Mouse (Mus musculus) Patski (cell line): ENCODE measurements around the gene Map6. TPM values are rescaled to one million over a fixed set of nuclear protein-coding genes. Genes with fewer than 3 reads are reported as not detected.

Experiments
- ATAC-seq: fragments of 100-300 bp; one replicate; pipeline ENCODE4 v1.8.0; 2021
- CTCF ChIA-PET: fragments of 350-600 bp; sonication (Branson Sonifier 250); formaldehyde crosslinking; loops from one replicate; lab custom pipeline; 2022; ENCODE audit warnings: inconsistent platforms; lab: Charles Lee
- POLR2A ChIA-PET: fragments of 350-600 bp; sonication (Branson Sonifier 250); formaldehyde crosslinking; loops from one replicate; lab custom pipeline; 2022; ENCODE audit warnings: antibody characterized with exemption, inconsistent platforms; lab: Charles Lee
- DNase-seq: peaks from one replicate; pipeline ENCODE4 v3.0.0-alpha.2; 2011; ENCODE audit warnings: low read depth, low spot score
- H3K27me3 ChIP-seq: fragments of 371-371 bp; one replicate; pipeline ENCODE4 v1.5.1; 2021
- CTCF ChIP-seq: fragments of 100-300 bp; IDR thresholded peaks from one replicate; pipeline ENCODE4 v1.5.1; 2021
- in situ Hi-C: fragments of 300-500 bp; cut with MboI; formaldehyde crosslinking; loops from 3 replicates; pipeline ENCODE4 v1.11.1; 2018; ENCODE audit warnings: low pct_unique_long_range_greater_than_20kb, mixed read lengths
- polyA plus RNA-seq: library from polyadenylated mRNA; unstranded; gene quantifications from one replicate; pipeline ENCODE4 v1.2.3, GENCODE M21; 2021

Map6 gene
- polyA plus RNA-seq: 15.8 TPM

GRCm38 (mm10) chr7:99267251-99267896, at the start of gene Map6:
TSS of gene Map6 (plus strand) at chr7:99267447.
- DNase-seq (no peak), ATAC-seq (no peak)
- TF ChIP-seq CTCF: no peak
- no peaks in the 10 kb centered on the region for H3K27me3 ChIP-seq
- in situ Hi-C loops: no loop called here
- ChIA-PET POLR2A (no interaction called here), CTCF (interaction anchor here (0.6 kb wide), 1 partner anchor 197 kb away, joined by 4 read pairs; no protein-coding TSS in a partner anchor)

- DNase-seq: no peak
- no peak for TF ChIP-seq CTCF
- no peak for ATAC-seq
- H3K27me3 ChIP-seq: peaks cover 3% of the 10 kb centered on the region
- POLR2A ChIA-PET: no interaction called here
- CTCF ChIA-PET: interaction anchor here (1.7 to 2.8 kb wide), 2 partner anchors 25 to 72 kb away, joined by 4 to 11 read pairs; no protein-coding TSS in a partner anchor
- in situ Hi-C loops: no loop called here
Observed at GRCm38 (mm10) chr7:99224225-99224624, 43.0 kb upstream of the Map6 start.

GRCm38 (mm10) chr7:99224648-99225190, 42.5 kb upstream of the Map6 start:
- ChIA-PET CTCF (interaction anchor here (1.5 to 2.8 kb wide), 2 partner anchors 17 to 73 kb away, joined by 3 to 11 read pairs; no protein-coding TSS in a partner anchor), POLR2A (interaction anchor here (0.7 kb wide), 1 partner anchor 63 kb away, joined by 4 read pairs; no protein-coding TSS in a partner anchor)
- no peak for DNase-seq
- peaks cover 3% of the 10 kb centered on the region for H3K27me3 ChIP-seq
- no peak for ATAC-seq
- TF ChIP-seq CTCF: no peak
- in situ Hi-C loops: no loop called here

DNA sequence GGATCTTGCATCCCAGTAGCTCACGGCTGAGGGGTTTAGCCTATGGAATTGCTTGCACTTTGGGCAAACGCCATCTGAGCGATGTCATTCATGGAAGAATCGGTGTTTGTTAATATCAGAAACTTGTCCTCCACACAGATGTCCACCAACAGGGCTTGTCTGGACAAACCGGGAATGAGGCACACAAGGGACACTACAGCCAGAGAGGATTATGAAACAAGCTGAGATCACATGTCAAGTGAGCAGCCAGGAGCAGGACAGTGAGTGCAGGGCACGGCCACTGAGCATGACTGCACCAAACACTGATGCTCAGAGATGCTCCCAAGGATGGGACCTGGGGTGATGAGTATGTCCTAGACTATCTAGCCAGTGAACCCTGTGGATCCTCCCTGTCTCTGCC, 41.8 kb upstream of the Map6 start:
- TF ChIP-seq CTCF: no peak
- ChIA-PET POLR2A (no interaction called here), CTCF (interaction anchor here (1.5 to 2.8 kb wide), 2 partner anchors 16 to 74 kb away, joined by 3 to 11 read pairs; no protein-coding TSS in a partner anchor)
- in situ Hi-C loops: no loop called here
- ATAC-seq: no peak
- no peak for DNase-seq
- peaks cover 3% of the 10 kb centered on the region for H3K27me3 ChIP-seq

DNA sequence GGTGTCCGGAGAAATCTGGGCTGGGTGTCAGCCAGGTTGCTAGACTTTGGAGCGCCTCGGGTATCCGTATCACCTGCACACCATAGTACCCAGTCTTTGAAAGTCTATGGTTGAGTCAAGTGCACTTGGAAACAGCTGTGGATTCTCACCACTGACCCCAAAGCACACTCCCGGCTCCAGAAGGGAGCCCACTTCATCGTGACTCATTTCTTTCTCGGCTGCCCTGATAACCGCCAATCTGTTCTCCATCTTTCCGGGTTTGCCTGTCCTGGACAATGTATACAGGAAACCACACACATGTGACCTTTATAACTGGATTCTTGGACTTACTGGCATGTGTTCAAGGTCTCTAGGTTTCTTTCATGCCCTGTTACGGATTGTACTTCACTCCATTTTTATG, 40.6 kb upstream of the Map6 start:
- POLR2A ChIA-PET: no interaction called here
- CTCF ChIA-PET: interaction anchor here (1.6 kb wide), 2 partner anchors 8 to 30 kb away, joined by 3 read pairs; no protein-coding TSS in a partner anchor
- no peak for ATAC-seq

GRCm38 (mm10) chr7:99227267-99227666, 40.0 kb upstream of the Map6 start:
- CTCF ChIA-PET: interaction anchor here (1.6 kb wide), 2 partner anchors 9 to 31 kb away, joined by 3 read pairs; no protein-coding TSS in a partner anchor
- in situ Hi-C loops: no loop called here
- DNase-seq: no peak
- POLR2A ChIA-PET: no interaction called here
- peaks cover 3% of the 10 kb centered on the region for H3K27me3 ChIP-seq
- ATAC-seq: no peak
- no peak for TF ChIP-seq CTCF

More for the DNA sequence above, 40.6 kb upstream of the Map6 start:
- peaks cover 3% of the 10 kb centered on the region for H3K27me3 ChIP-seq
- in situ Hi-C loops: no loop called here
- no peak for TF ChIP-seq CTCF
- DNase-seq: no peak

- in situ Hi-C loops: no loop called here
- POLR2A ChIA-PET: interaction anchor here (0.6 to 0.8 kb wide), 2 partner anchors 13 to 770 kb away, joined by 3 to 4 read pairs; no protein-coding TSS in a partner anchor
- TF ChIP-seq CTCF: no peak
- CTCF ChIA-PET: interaction anchor here (0.7 to 1.8 kb wide), 8 partner anchors 11 to 71 kb away, joined by 3 to 9 read pairs (median 3); no protein-coding TSS in a partner anchor
- H3K27me3 ChIP-seq: peaks cover 3% of the 10 kb centered on the region
- DNase-seq: no peak
- ATAC-seq: no peak
Observed at GRCm38 (mm10) chr7:99228825-99229224, 38.4 kb upstream of the Map6 start.

DNA sequence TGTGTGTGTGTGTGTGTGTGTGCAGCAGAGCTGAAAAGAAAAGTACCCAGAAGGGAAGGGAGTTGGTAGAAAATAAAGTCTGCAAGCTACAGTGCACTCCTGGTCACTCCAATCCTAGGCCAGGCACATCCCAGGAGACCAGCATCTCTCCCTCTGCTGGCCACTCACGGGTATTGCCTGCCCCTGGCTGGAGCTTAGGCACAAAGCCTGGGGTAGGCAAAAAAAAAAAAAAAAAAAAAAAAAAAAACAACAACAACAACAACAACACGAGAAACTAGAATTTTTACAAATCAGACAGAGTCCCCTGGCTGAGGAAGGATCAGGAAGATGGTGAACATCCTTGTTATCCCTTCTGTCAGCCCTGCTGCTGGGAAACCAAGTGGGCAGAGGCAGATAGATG, 37.8 kb upstream of the Map6 start:
- ATAC-seq (no peak), DNase-seq (no peak)
- ChIA-PET POLR2A (interaction anchor here (0.8 kb wide), 1 partner anchor 14 kb away, joined by 4 read pairs; no protein-coding TSS in a partner anchor), CTCF (interaction anchor here (0.7 to 1.8 kb wide), 10 partner anchors 10 to 72 kb away, joined by 3 to 9 read pairs (median 3); no protein-coding TSS in a partner anchor)
- peak; percentile 71 for TF ChIP-seq CTCF
- peaks cover 3% of the 10 kb centered on the region for H3K27me3 ChIP-seq
- in situ Hi-C loops: no loop called here

GRCm38 (mm10) chr7:99230061-99230747, 37.0 kb upstream of the Map6 start:
- no peak for DNase-seq
- in situ Hi-C loops: no loop called here
- POLR2A ChIA-PET: no interaction called here
- TF ChIP-seq CTCF: no peak
- H3K27me3 ChIP-seq: no peaks in the 10 kb centered on the region
- CTCF ChIA-PET: interaction anchor here (1.2 to 1.8 kb wide), 5 partner anchors 11 to 62 kb away, joined by 3 to 9 read pairs (median 3); no protein-coding TSS in a partner anchor
- no peak for ATAC-seq

GRCm38 (mm10) chr7:99232571-99232970, 34.7 kb upstream of the Map6 start:
- no peak for TF ChIP-seq CTCF
- no peak for DNase-seq
- ChIA-PET CTCF (no interaction called here), POLR2A (no interaction called here)
- no peak for ATAC-seq
- in situ Hi-C loops: no loop called here
- H3K27me3 ChIP-seq: no peaks in the 10 kb centered on the region
